Mouse (Mus musculus) heart, embryonic 12.5 days (tissue): ENCODE results near the gene Scfd2. TPM values are rescaled to one million over a fixed set of nuclear protein-coding genes. Genes with fewer than 3 reads are reported as not detected.
A peak's percentile ranks its signal among the peaks of the same experiment; 100 is the strongest.

Experiments used
- ATAC-seq: fragments of 200-750 bp; cut with Nextera tagmentation; 2 replicates; pipeline ENCODE4 v1.8.0; 2017; ENCODE audit warnings: moderate TSS enrichment, moderate library complexity; ENCODE audit not compliant: insufficient number of reproducible peaks, low FRiP score
- H3K27ac ChIP-seq: fragments of 300-500 bp; sonication (generic); 2 replicates; pipeline ENCODE4 v1.5.1; 2016; ENCODE audit warnings: mild to moderate bottlenecking, moderate library complexity; ENCODE audit not compliant: poor library complexity, severe bottlenecking
- H3K27me3 ChIP-seq: fragments of 300-500 bp; sonication (generic); replicated peaks from 2 replicates; pipeline ENCODE4 v1.6.1; 2016; ENCODE audit warnings: mild to moderate bottlenecking, moderate library complexity
- H3K36me3 ChIP-seq: fragments of 300-500 bp; sonication (generic); 2 replicates; pipeline ENCODE4 v1.6.1; 2016; ENCODE audit warnings: mild to moderate bottlenecking, moderate library complexity
- H3K4me1 ChIP-seq: fragments of 300-500 bp; sonication (generic); replicated peaks from 2 replicates; pipeline ENCODE4 v1.6.1; 2016; ENCODE audit warnings: mild to moderate bottlenecking
- H3K4me2 ChIP-seq: fragments of 300-500 bp; sonication (generic); 2 replicates; pipeline ENCODE4 v1.6.1; 2016; ENCODE audit warnings: mild to moderate bottlenecking, moderate library complexity
- H3K4me3 ChIP-seq: fragments of 300-500 bp; sonication (generic); 2 replicates; pipeline ENCODE4 v1.5.1; 2016; ENCODE audit warnings: mild to moderate bottlenecking
- H3K9ac ChIP-seq: fragments of 300-500 bp; sonication (generic); 2 replicates; pipeline ENCODE4 v1.6.1; 2016; ENCODE audit warnings: mild to moderate bottlenecking, moderate library complexity
- H3K9me3 ChIP-seq: fragments of 300-500 bp; sonication (generic); replicated peaks from 2 replicates; pipeline ENCODE4 v1.6.1; 2016; ENCODE audit warnings: mild to moderate bottlenecking, moderate library complexity
- WGBS: fragments of 180-500 bp; shearing (Covaris S2); methylation state at CpG from one replicate; pipeline ENCODE4 v1.1.7; 2016; 5-methylcytosine and 5-hydroxymethylcytosine counted together
- polyA plus RNA-seq: library from polyadenylated mRNA; unstranded; fragments of >200 nt; fragmentation: Nextera tagmentation; extraction: Ambion mirVana; gene quantifications from 2 replicates; pipeline ENCODE4 v1.2.1, GENCODE M21; 2016

Scfd2 gene
- polyA plus RNA-seq, 1 experiment from 2014 or later, result 13.6 TPM

- no peak overlapping the region for H3K4me3 ChIP-seq
- no peaks in the 10 kb centered on the region for H3K9me3 ChIP-seq
- no peak overlapping the region for H3K4me2 ChIP-seq
- H3K4me1 ChIP-seq, result peaks cover 35% of the 10 kb centered on the region
- H3K9ac ChIP-seq, result no peak overlapping the region
- ATAC-seq, result no peak
- H3K27me3 ChIP-seq, result no peaks in the 10 kb centered on the region
- WGBS, result 81% methylated on average over 5 of the region's 5 CpGs
- H3K36me3 ChIP-seq, result no peaks in the 10 kb centered on the region
- H3K27ac ChIP-seq, result no peak overlapping the region
Measured at GRCm38 (mm10) chr5:74190911-74191310, 340.6 kb downstream of the Scfd2 start.

- H3K9ac ChIP-seq, result peak overlapping the region; percentile 41; the same call in 1 of the 2 replicates
- 0 out of 2 replicates have a peak overlapping the region, but pooled peaks have one; percentile 3 for H3K4me2 ChIP-seq
- peak overlapping the region; percentile 31; the same call in 1 of the 2 replicates for H3K27ac ChIP-seq
- no peak overlapping the region for H3K4me3 ChIP-seq
- H3K27me3 ChIP-seq, result no peaks in the 10 kb centered on the region
- ATAC-seq, result no peak
- 54% methylated on average over 9 of the region's 9 CpGs for WGBS
- H3K9me3 ChIP-seq, result no peaks in the 10 kb centered on the region
- H3K36me3 ChIP-seq, result no peaks in the 10 kb centered on the region
- peaks cover 41% of the 10 kb centered on the region for H3K4me1 ChIP-seq
Measured at GRCm38 (mm10) chr5:74190161-74190491, 341.4 kb downstream of the Scfd2 start.

GRCm38 (mm10) chr5:74189484-74190160 lies 341.9 kb downstream of the Scfd2 start:
- H3K27ac ChIP-seq, result peak overlapping the region; percentile 31; the same call in 1 of the 2 replicates
- H3K9ac ChIP-seq, result peak overlapping the region; percentile 41; the same call in 1 of the 2 replicates
- no peaks in the 10 kb centered on the region for H3K27me3 ChIP-seq
- peaks cover 46% of the 10 kb centered on the region for H3K4me1 ChIP-seq
- H3K4me3 ChIP-seq, result no peak overlapping the region
- H3K36me3 ChIP-seq, result no peaks in the 10 kb centered on the region
- 69% methylated on average over 9 of the region's 9 CpGs for WGBS
- no peaks in the 10 kb centered on the region for H3K9me3 ChIP-seq
- no peak for ATAC-seq
- H3K4me2 ChIP-seq, result 0 out of 2 replicates have a peak overlapping the region, but pooled peaks have one; percentile 3

GRCm38 (mm10) chr5:74188886-74189285 lies 342.7 kb downstream of the Scfd2 start:
- Histone ChIP-seq H3K4me1 (peaks cover 46% of the 10 kb centered on the region), H3K36me3 (no peaks in the 10 kb centered on the region), H3K4me2 (no peak overlapping the region), H3K27ac (peak overlapping the region; percentile 70; the same call in 1 of the 2 replicates), H3K27me3 (no peaks in the 10 kb centered on the region), H3K9ac (no peak overlapping the region), H3K9me3 (no peaks in the 10 kb centered on the region), H3K4me3 (no peak overlapping the region)
- 73% methylated on average over 8 of the region's 8 CpGs for WGBS
- no peak for ATAC-seq

GRCm38 (mm10) chr5:74188076-74188475 lies 343.5 kb downstream of the Scfd2 start:
- Histone ChIP-seq H3K4me2 (peak overlapping the region; percentile 12; the same call in 1 of the 2 replicates), H3K4me1 (peaks cover 49% of the 10 kb centered on the region), H3K4me3 (no peak overlapping the region), H3K36me3 (no peaks in the 10 kb centered on the region), H3K9me3 (no peaks in the 10 kb centered on the region), H3K9ac (no peak overlapping the region), H3K27me3 (no peaks in the 10 kb centered on the region), H3K27ac (peak overlapping the region; percentile 70)
- 39% methylated on average over 12 of the region's 12 CpGs for WGBS
- ATAC-seq, result no peak

GRCm38 (mm10) chr5:74184607-74185006 lies 347.0 kb downstream of the Scfd2 start:
- Histone ChIP-seq H3K4me2 (no peak overlapping the region), H3K9ac (0 out of 2 replicates have a peak overlapping the region, but pooled peaks have one; percentile 24), H3K36me3 (no peaks in the 10 kb centered on the region), H3K4me3 (no peak overlapping the region), H3K27ac (peak overlapping the region; percentile 36), H3K27me3 (no peaks in the 10 kb centered on the region), H3K4me1 (peaks cover 47% of the 10 kb centered on the region), H3K9me3 (no peaks in the 10 kb centered on the region)
- 50% methylated on average over 9 of the region's 9 CpGs for WGBS
- no peak for ATAC-seq

- peaks cover 40% of the 10 kb centered on the region for H3K4me1 ChIP-seq
- no peaks in the 10 kb centered on the region for H3K36me3 ChIP-seq
- no peaks in the 10 kb centered on the region for H3K9me3 ChIP-seq
- peak overlapping the region; percentile 29; the same call in 1 of the 2 replicates for H3K4me2 ChIP-seq
- H3K4me3 ChIP-seq, result no peak overlapping the region
- H3K27me3 ChIP-seq, result no peaks in the 10 kb centered on the region
- H3K9ac ChIP-seq, result no peak overlapping the region
- ATAC-seq, result no peak
- peak overlapping the region; percentile 40; the same call in 1 of the 2 replicates for H3K27ac ChIP-seq
- 29% methylated on average over 10 of the region's 10 CpGs for WGBS
Measured at GRCm38 (mm10) chr5:74183118-74183517, 348.4 kb downstream of the Scfd2 start.

- 59% methylated on average over 10 of the region's 10 CpGs for WGBS
- no peaks in the 10 kb centered on the region for H3K27me3 ChIP-seq
- no peak overlapping the region for H3K4me2 ChIP-seq
- ATAC-seq, result no peak
- peaks cover 49% of the 10 kb centered on the region for H3K4me1 ChIP-seq
- no peak overlapping the region for H3K4me3 ChIP-seq
- H3K36me3 ChIP-seq, result no peaks in the 10 kb centered on the region
- H3K9me3 ChIP-seq, result no peaks in the 10 kb centered on the region
- H3K27ac ChIP-seq, result no peak overlapping the region
- no peak overlapping the region for H3K9ac ChIP-seq
Measured at GRCm38 (mm10) chr5:74180216-74180615, 351.3 kb downstream of the Scfd2 start.

- Histone ChIP-seq H3K9ac (no peak overlapping the region), H3K36me3 (no peaks in the 10 kb centered on the region), H3K9me3 (no peaks in the 10 kb centered on the region), H3K4me2 (no peak overlapping the region; the same call in 1 of the 2 replicates), H3K27me3 (no peaks in the 10 kb centered on the region), H3K27ac (peak overlapping the region; percentile 82), H3K4me3 (no peak overlapping the region), H3K4me1 (peaks cover 58% of the 10 kb centered on the region)
- 44% methylated on average over 14 of the region's 14 CpGs for WGBS
- ATAC-seq, result peak; percentile 35; the same call in 1 of the 2 replicates
Measured at GRCm38 (mm10) chr5:74175526-74176270, 355.9 kb downstream of the Scfd2 start.

- H3K9ac ChIP-seq, result no peak overlapping the region
- 46% methylated on average over 18 of the region's 18 CpGs for WGBS
- no peaks in the 10 kb centered on the region for H3K36me3 ChIP-seq
- H3K4me1 ChIP-seq, result peaks cover 63% of the 10 kb centered on the region
- peak overlapping the region; percentile 96 for H3K27ac ChIP-seq
- H3K27me3 ChIP-seq, result no peaks in the 10 kb centered on the region
- ATAC-seq, result peak; percentile 63
- no peaks in the 10 kb centered on the region for H3K9me3 ChIP-seq
- no peak overlapping the region for H3K4me2 ChIP-seq
- H3K4me3 ChIP-seq, result no peak overlapping the region
Measured at GRCm38 (mm10) chr5:74173162-74173844, 358.3 kb downstream of the Scfd2 start.

- Histone ChIP-seq H3K27ac (peak overlapping the region; percentile 96), H3K36me3 (no peaks in the 10 kb centered on the region), H3K9ac (peak overlapping the region; percentile 50; the same call in 1 of the 2 replicates), H3K4me3 (no peak overlapping the region), H3K4me1 (peaks cover 64% of the 10 kb centered on the region), H3K9me3 (no peaks in the 10 kb centered on the region), H3K4me2 (peak overlapping the region; percentile 57), H3K27me3 (no peaks in the 10 kb centered on the region)
- 24% methylated on average over 12 of the region's 12 CpGs for WGBS
- peak; percentile 83 for ATAC-seq
Measured at GRCm38 (mm10) chr5:74172208-74172607, 359.4 kb downstream of the Scfd2 start.
